Mouse (Mus musculus) cortical plate, adult 2 months (tissue): ENCODE measurements around the gene Pycr2.

Experiments
- CTCF ChIP-seq: fragments of 200-500 bp; IDR thresholded peaks from 2 replicates; pipeline ENCODE4 v1.5.1; 2011; ENCODE audit warnings: mild to moderate bottlenecking, control low read depth, low read length; ENCODE audit not compliant: insufficient read depth; ENCODE audit errors: extremely low read depth
- POLR2A ChIP-seq: fragments of 200-500 bp; IDR thresholded peaks from 2 replicates; pipeline ENCODE4 v1.6.1; 2011; ENCODE audit warnings: mild to moderate bottlenecking, low read length, control low read depth; ENCODE audit not compliant: insufficient read depth; ENCODE audit errors: extremely low read depth

- TF ChIP-seq POLR2A (no peak), CTCF (peak; percentile 48)
These were observed 30.1 kb upstream of the Pycr2 start for GRCm38 (mm10) chr1:180873861-180874484.
